Mouse (Mus musculus) hindbrain, embryonic 16.5 days (tissue): ENCODE measurements around the gene Gtf2ird1. TPM values are rescaled to one million over a fixed set of nuclear protein-coding genes. Genes with fewer than 3 reads are reported as not detected.

ENCODE experiments used
- ATAC-seq: fragments of 200-750 bp; cut with Nextera tagmentation; 2 replicates; pipeline ENCODE4 v1.8.0; 2017; ENCODE audit warnings: moderate TSS enrichment, moderate library complexity
- H3K27ac ChIP-seq: fragments of 300-500 bp; sonication (generic); 2 replicates; pipeline ENCODE4 v1.5.1; 2014; ENCODE audit warnings: low read depth, mild to moderate bottlenecking, control low read depth, low read length, moderate library complexity
- H3K27me3 ChIP-seq: fragments of 300-500 bp; sonication (generic); replicated peaks from 2 replicates; pipeline ENCODE4 v1.6.1; 2014; ENCODE audit warnings: low read length; ENCODE audit not compliant: control insufficient read depth, insufficient read depth
- H3K36me3 ChIP-seq: fragments of 300-500 bp; sonication (generic); 2 replicates; pipeline ENCODE4 v1.6.1; 2014; ENCODE audit warnings: mild to moderate bottlenecking, low read length, moderate library complexity, mixed read lengths; ENCODE audit not compliant: control insufficient read depth, insufficient read depth
- H3K4me1 ChIP-seq: fragments of 300-500 bp; sonication (generic); 2 replicates; pipeline ENCODE4 v1.6.1; 2014; ENCODE audit warnings: low read depth, low read length; ENCODE audit not compliant: control insufficient read depth, insufficient read depth
- H3K4me2 ChIP-seq: fragments of 300-500 bp; sonication (generic); 2 replicates; pipeline ENCODE4 v1.6.1; 2014; ENCODE audit warnings: mild to moderate bottlenecking, low read length, control low read depth, moderate library complexity
- H3K4me3 ChIP-seq: fragments of 300-500 bp; sonication (generic); 2 replicates; pipeline ENCODE4 v1.5.1; 2014; ENCODE audit warnings: mild to moderate bottlenecking, low read length, control low read depth, moderate library complexity
- H3K9ac ChIP-seq: fragments of 300-500 bp; sonication (generic); 2 replicates; pipeline ENCODE4 v1.6.1; 2014; ENCODE audit warnings: low read depth, mild to moderate bottlenecking, control low read depth, low read length, moderate library complexity
- H3K9me3 ChIP-seq: fragments of 300-500 bp; sonication (generic); 2 replicates; pipeline ENCODE4 v1.6.1; 2014; ENCODE audit warnings: mild to moderate bottlenecking, low read length, moderate library complexity; ENCODE audit not compliant: control insufficient read depth
- WGBS: fragments of 180-500 bp; shearing (Covaris S2); extraction: QIAGEN DNeasy Blood & Tissue Kit; methylation state at CpG from one replicate; pipeline ENCODE4 v1.1.7; 2014; 5-methylcytosine and 5-hydroxymethylcytosine counted together
- polyA plus RNA-seq: library from polyadenylated mRNA; unstranded; fragments of >200 nt; fragmentation: Nextera tagmentation; extraction: Ambion mirVana; gene quantifications from 2 replicates; pipeline ENCODE4 v1.2.1, GENCODE M21; 2015

Gtf2ird1 gene
- polyA plus RNA-seq: 49.3 and 67.3 TPM in 2 replicates

GRCm38 (mm10) chr5:134456503-134456962 is at the start of gene Gtf2ird1:
Gtf2ird1 (minus strand) TSS chr5:134456716.
- WGBS: 0% methylated on average over 22 of the region's 44 CpGs
- H3K4me2 ChIP-seq: peak within 1 kb of the TSS; percentile 96
- H3K4me1 ChIP-seq: peaks cover 23% of the 10 kb centered on the region
- peak within 1 kb of the TSS; percentile 96 for H3K9ac ChIP-seq
- peak within 1 kb of the TSS; percentile 79 for H3K4me3 ChIP-seq
- H3K36me3 ChIP-seq: no peaks in the 10 kb centered on the region
- H3K27me3 ChIP-seq: no peaks in the 10 kb centered on the region
- peak within 1 kb of the TSS; percentile 93 for H3K27ac ChIP-seq
- peak; percentile 89 for ATAC-seq
- no peaks in the 10 kb centered on the region for H3K9me3 ChIP-seq

- ATAC-seq: peak; percentile 86
- WGBS: 43% methylated on average over 9 of the region's 9 CpGs
- H3K4me1 ChIP-seq: no peaks in the 10 kb centered on the region
- H3K4me2 ChIP-seq: no peak overlapping the region
- H3K27me3 ChIP-seq: no peaks in the 10 kb centered on the region
- no peaks in the 10 kb centered on the region for H3K9me3 ChIP-seq
- peak overlapping the region; percentile 42; the same call in 1 of the 2 replicates for H3K27ac ChIP-seq
- peaks cover 46% of the 10 kb centered on the region for H3K36me3 ChIP-seq
- no peak overlapping the region for H3K4me3 ChIP-seq
- H3K9ac ChIP-seq: no peak overlapping the region
These were observed 49.3 kb upstream of the Gtf2ird1 start for GRCm38 (mm10) chr5:134505810-134506292.

GRCm38 (mm10) chr5:134502591-134502990 is 46.1 kb upstream of the Gtf2ird1 start:
- no peaks in the 10 kb centered on the region for H3K4me1 ChIP-seq
- H3K36me3 ChIP-seq: peaks cover 41% of the 10 kb centered on the region
- no peak overlapping the region for H3K4me2 ChIP-seq
- H3K9ac ChIP-seq: no peak overlapping the region
- 94% methylated on average over 18 of the region's 18 CpGs for WGBS
- ATAC-seq: no peak
- H3K9me3 ChIP-seq: no peaks in the 10 kb centered on the region
- no peak overlapping the region for H3K4me3 ChIP-seq
- H3K27ac ChIP-seq: no peak overlapping the region
- no peaks in the 10 kb centered on the region for H3K27me3 ChIP-seq

GRCm38 (mm10) chr5:134501453-134501852 is 44.9 kb upstream of the Gtf2ird1 start:
- Histone ChIP-seq H3K27me3 (no peaks in the 10 kb centered on the region), H3K36me3 (peaks cover 53% of the 10 kb centered on the region), H3K4me1 (no peaks in the 10 kb centered on the region), H3K4me2 (no peak overlapping the region), H3K9ac (no peak overlapping the region), H3K9me3 (no peaks in the 10 kb centered on the region), H3K4me3 (no peak overlapping the region), H3K27ac (no peak overlapping the region)
- WGBS: 89% methylated on average over 9 of the region's 9 CpGs
- ATAC-seq: no peak

GRCm38 (mm10) chr5:134500681-134501080 is 44.2 kb upstream of the Gtf2ird1 start:
- 96% methylated on average over 3 of the region's 3 CpGs for WGBS
- H3K4me2 ChIP-seq: no peak overlapping the region
- no peaks in the 10 kb centered on the region for H3K4me1 ChIP-seq
- no peak for ATAC-seq
- no peak overlapping the region for H3K4me3 ChIP-seq
- peaks cover 58% of the 10 kb centered on the region for H3K36me3 ChIP-seq
- no peak overlapping the region for H3K27ac ChIP-seq
- no peak overlapping the region for H3K9ac ChIP-seq
- H3K9me3 ChIP-seq: no peaks in the 10 kb centered on the region
- H3K27me3 ChIP-seq: no peaks in the 10 kb centered on the region

GRCm38 (mm10) chr5:134500062-134500461 is 43.5 kb upstream of the Gtf2ird1 start:
- no peaks in the 10 kb centered on the region for H3K4me1 ChIP-seq
- 77% methylated on average over 4 of the region's 4 CpGs for WGBS
- H3K27me3 ChIP-seq: no peaks in the 10 kb centered on the region
- H3K4me3 ChIP-seq: no peak overlapping the region
- no peak for ATAC-seq
- no peaks in the 10 kb centered on the region for H3K9me3 ChIP-seq
- H3K4me2 ChIP-seq: no peak overlapping the region
- H3K36me3 ChIP-seq: peaks cover 59% of the 10 kb centered on the region
- H3K9ac ChIP-seq: no peak overlapping the region
- H3K27ac ChIP-seq: no peak overlapping the region

- Histone ChIP-seq H3K4me2 (no peak overlapping the region), H3K27ac (no peak overlapping the region), H3K4me1 (no peaks in the 10 kb centered on the region), H3K9me3 (no peaks in the 10 kb centered on the region), H3K27me3 (no peaks in the 10 kb centered on the region), H3K36me3 (peaks cover 64% of the 10 kb centered on the region), H3K4me3 (no peak overlapping the region), H3K9ac (no peak overlapping the region)
- no peak for ATAC-seq
- WGBS: 97% methylated on average over 5 of the region's 5 CpGs
These were observed 40.5 kb upstream of the Gtf2ird1 start for GRCm38 (mm10) chr5:134497026-134497425.

GRCm38 (mm10) chr5:134495796-134496195 is 39.3 kb upstream of the Gtf2ird1 start:
- H3K4me2 ChIP-seq: no peak overlapping the region
- H3K27me3 ChIP-seq: no peaks in the 10 kb centered on the region
- H3K27ac ChIP-seq: no peak overlapping the region
- ATAC-seq: no peak
- H3K9ac ChIP-seq: no peak overlapping the region
- H3K36me3 ChIP-seq: peaks cover 57% of the 10 kb centered on the region
- no peak overlapping the region for H3K4me3 ChIP-seq
- H3K9me3 ChIP-seq: no peaks in the 10 kb centered on the region
- H3K4me1 ChIP-seq: no peaks in the 10 kb centered on the region
- WGBS: 85% methylated on average over 4 of the region's 4 CpGs

- Histone ChIP-seq H3K27ac (no peak overlapping the region), H3K36me3 (peaks cover 62% of the 10 kb centered on the region), H3K9ac (no peak overlapping the region), H3K27me3 (no peaks in the 10 kb centered on the region), H3K4me2 (no peak overlapping the region), H3K9me3 (no peaks in the 10 kb centered on the region), H3K4me3 (no peak overlapping the region), H3K4me1 (no peaks in the 10 kb centered on the region)
- 56% methylated on average over 11 of the region's 11 CpGs for WGBS
- peak; percentile 40; the same call in 1 of the 2 replicates for ATAC-seq
These were observed 37.6 kb upstream of the Gtf2ird1 start for GRCm38 (mm10) chr5:134494142-134494541.
